Mouse (Mus musculus) left cerebral cortex, adult 11 months (tissue): Measurements from ENCODE around the gene Nme6.
"Not testable (repeated sequence)": the region's sequence is repeated elsewhere in the genome, so short reads cannot be mapped to it uniquely, and the experiment has no call there.

Experiments
- DNase-seq: peaks from one replicate; pipeline ENCODE4 v3.0.0; 2022; ENCODE audit warnings: low spot score

Gene Nme6

GRCm38 (mm10) chr9:109832391-109833087, at the start of gene Nme6:
Nme6 (plus strand) TSS chr9:109832749.
- DNase-seq, result peak; percentile 73

- DNase-seq, result not testable (repeated sequence)
These were observed 42.0 kb upstream of the Nme6 start, which contains the start of gene Fbxw27 for GRCm38 (mm10) chr9:109790570-109790969. Fbxw27 (minus strand) TSS chr9:109790670.

GRCm38 (mm10) chr9:109795221-109795620, 37.3 kb upstream of the Nme6 start:
- no peak for DNase-seq

GRCm38 (mm10) chr9:109795811-109796210, 36.7 kb upstream of the Nme6 start:
- DNase-seq, result no peak

- DNase-seq, result no peak
These were observed 34.5 kb upstream of the Nme6 start for GRCm38 (mm10) chr9:109798051-109798450.

- not testable (repeated sequence) for DNase-seq
These were observed 27.0 kb upstream of the Nme6 start for GRCm38 (mm10) chr9:109805596-109805995.

DNA sequence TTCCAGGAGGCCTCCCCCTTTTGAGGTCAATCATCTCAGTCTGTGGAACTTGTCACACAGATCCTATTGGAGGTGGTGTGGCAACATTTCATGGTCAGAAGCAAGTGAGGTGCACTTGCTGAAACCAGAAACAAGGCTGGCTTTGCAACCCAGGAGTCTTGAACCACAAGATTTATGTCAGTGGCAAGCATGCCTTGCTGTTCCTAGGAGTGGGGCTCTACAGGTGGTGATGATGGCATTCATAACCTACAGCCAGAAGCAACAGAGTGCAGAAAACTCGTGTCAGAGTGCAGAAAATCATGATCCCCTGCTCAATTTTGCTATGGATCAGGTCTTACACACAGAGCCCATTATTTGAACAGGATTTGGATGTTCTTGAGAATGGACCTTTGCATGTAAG, 26.3 kb upstream of the Nme6 start:
- DNase-seq, result no peak

- DNase-seq, result no peak
These were observed 25.8 kb upstream of the Nme6 start for GRCm38 (mm10) chr9:109806695-109807293.

- no peak for DNase-seq
These were observed 24.7 kb upstream of the Nme6 start for GRCm38 (mm10) chr9:109807898-109808297.

DNA sequence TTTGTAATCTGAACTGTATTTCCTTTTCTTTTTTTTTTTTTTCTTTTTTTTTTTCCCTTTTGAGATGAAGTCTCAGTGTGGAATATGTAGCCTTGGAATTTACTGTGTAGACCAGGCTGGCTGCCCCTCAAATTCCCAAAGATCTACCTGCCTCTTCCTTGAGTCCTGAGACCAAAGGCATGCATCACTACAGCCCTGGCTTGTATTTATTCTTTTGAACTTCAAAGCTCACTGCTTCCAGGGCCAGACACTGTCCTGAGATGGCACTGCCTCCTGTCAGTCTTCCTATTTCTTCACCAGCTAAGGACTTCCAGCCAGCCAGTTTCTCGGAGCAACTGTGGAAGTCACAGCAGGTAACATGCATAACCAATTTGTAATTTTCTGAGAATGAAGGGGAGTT, 20.6 kb upstream of the Nme6 start, which contains the start of gene Spink8:
Spink8 (plus strand) TSS at position 301 of the 400 bp plus-strand sequence.
- DNase-seq, result no peak

DNA sequence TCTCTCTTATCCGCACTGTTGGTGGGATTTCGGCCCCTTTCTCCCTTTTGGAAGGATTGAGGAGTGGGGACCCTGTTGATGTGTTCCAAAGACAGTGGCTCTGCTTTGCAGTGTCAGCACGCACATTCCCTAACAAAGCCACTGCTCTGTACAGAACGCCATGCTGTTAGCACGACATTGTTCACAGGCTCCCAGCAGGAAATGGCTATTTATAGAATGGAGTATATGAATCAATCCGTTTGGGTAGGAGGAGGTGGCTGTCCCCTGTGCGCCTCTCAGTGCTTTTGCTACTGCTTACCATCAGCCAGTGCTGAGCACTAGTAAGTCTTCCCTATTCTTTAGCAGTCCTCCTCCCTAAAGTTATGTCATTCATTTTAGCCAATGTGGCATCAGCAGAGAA, 19.1 kb upstream of the Nme6 start:
- DNase-seq, result no peak

DNA sequence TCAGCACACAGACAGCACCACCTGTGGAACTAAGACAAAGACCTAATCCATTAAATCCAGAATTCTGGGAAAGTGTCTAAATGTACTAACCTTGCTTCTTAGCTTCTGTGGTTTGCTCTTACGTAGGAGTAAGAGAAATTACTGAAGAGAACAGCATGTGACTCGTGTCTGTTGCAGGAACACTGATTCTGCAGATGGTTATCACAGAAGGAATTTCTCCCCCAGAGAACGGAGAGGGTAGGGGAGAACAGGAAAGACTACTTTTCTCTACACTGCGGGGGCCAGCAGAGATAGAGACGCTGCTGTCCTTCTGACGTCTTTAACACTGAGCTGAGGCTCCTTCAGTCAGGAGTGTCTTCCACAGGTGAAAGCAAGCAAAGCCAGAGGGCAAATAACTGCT, 16.2 kb upstream of the Nme6 start:
- no peak for DNase-seq

DNA sequence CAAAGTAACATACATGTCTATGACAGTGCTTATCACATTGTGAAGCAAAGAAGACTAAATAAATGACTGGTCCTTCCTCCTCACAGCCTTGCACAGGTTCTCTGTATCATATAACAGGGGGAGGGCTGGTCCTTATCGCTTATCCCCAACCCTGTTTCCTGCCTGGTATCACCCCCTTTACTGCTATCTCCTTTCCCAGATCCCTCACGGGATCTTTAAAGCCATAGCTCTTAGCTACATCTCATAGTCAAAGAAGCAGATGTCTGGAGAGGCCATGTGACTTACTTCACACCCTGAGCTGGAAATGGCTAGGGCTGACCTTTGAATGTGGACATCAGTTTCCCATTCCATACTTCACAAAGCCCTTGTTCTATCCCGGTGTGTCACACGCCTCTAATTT, 6.8 kb upstream of the Nme6 start:
- no peak for DNase-seq

GRCm38 (mm10) chr9:109826181-109826580, 6.4 kb upstream of the Nme6 start:
- no peak for DNase-seq

DNA sequence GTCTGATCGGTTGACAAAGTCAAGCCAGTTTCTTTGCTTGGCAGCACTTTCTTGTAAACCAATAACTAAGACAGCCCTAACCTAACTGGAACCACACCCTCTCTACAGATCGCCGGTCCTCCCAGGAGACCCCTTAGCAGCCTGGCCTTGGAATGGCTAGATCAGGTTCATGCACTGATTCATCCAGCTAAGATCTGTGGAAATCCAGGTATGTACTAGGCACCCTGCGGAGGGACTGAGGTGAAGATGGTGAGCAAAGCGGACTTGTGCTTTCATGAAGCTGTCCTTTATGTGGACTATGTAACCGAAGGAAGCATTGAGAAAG, 501 bp downstream of the Nme6 start:
- DNase-seq, result no peak

DNA sequence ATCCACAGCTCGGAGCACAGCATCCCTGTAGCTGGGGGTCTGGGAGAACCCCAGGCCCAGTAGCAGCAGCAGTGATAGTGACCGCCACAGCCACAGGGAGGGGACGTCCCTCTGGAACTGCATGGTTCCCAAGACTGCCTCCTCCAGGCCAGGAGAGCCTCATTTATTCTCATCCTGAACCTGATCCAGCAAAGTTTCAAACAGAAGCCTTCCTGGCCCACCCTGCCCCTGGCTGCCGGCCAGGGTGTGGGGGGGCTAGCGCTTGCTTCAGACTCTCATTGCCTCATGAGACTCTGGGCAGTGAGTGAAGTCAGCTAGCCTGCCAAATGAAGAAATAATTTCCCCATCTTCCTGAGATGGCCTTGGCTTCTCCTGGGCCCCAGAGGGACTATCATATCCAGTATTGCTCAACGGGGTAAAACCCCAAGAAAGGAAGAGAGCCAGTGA, 16.8 kb downstream of the Nme6 start, which contains the start of gene Camp:
Camp (minus strand) TSS at position 306 of the 447 bp plus-strand sequence.
- DNase-seq, result no peak

GRCm38 (mm10) chr9:109850099-109850498, 17.6 kb downstream of the Nme6 start:
- DNase-seq, result no peak

DNA sequence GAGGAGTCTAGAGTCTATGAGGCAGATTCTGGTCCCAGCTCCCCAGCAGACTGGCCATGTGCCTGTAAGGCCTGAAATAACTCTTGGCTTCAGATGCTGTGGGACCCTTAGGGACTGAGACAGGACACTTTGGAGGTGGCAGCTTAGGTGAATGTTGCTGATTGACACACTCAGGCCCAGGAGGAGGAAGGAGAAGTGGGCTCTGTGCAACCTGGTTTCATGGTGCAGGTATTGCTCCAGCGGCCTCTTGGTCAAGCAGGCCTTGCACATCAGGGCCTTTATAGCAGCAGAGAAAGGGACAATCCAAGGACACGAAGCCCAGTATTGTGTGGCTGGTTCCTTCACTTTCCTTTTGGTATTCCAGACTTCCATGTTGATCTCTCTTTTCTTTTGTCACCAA, 21.8 kb downstream of the Nme6 start:
- no peak for DNase-seq

GRCm38 (mm10) chr9:109855947-109856346, 23.4 kb downstream of the Nme6 start:
- DNase-seq, result no peak

GRCm38 (mm10) chr9:109862397-109863044, 30.0 kb downstream of the Nme6 start:
- no peak for DNase-seq

DNA sequence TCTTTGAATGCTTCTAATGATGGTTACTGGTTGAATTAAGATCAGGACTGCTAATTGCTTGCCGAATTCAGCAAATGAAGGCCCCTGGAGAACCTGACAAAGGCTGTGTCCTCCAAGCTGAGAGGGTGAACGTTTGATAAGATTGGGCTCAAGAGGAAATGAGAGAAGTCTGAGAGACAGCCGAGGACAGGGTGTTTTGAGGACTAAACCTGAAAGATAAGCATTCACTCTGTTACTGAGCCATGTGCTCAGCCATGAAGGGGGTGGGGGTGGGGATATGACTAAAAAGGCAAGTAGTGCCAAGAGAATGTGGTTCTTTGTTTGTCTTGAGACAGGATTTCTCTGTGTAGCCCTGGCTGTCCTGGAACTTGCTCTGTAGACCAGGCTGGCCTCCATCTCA, 30.5 kb downstream of the Nme6 start:
- DNase-seq, result no peak

- no peak for DNase-seq
These were observed 33.7 kb downstream of the Nme6 start for GRCm38 (mm10) chr9:109866218-109866617.

GRCm38 (mm10) chr9:109870983-109871572, 38.5 kb downstream of the Nme6 start:
- DNase-seq, result no peak
